Mouse (Mus musculus) hindbrain, embryonic 10.5 days (tissue): ENCODE measurements around the gene Foxl2. TPM values are rescaled to one million over a fixed set of nuclear protein-coding genes. Genes with fewer than 3 reads are reported as not detected.

ENCODE experiments used
- polyA plus RNA-seq: library from polyadenylated mRNA; unstranded; fragments of >200 nt; fragmentation: Nextera tagmentation; extraction: Ambion mirVana; gene quantifications from 2 replicates; pipeline ENCODE4 v1.2.1, GENCODE M21; 2016

Gene Foxl2
- polyA plus RNA-seq, 1 experiment from 2014 or later, result 2.4 TPM

Other genes with a start within 250 kb of the Foxl2 start
- 0.31 TPM in 1 of 2 replicates, not detected in the other for gene Prr23a1, start 112.8 kb upstream of the Foxl2 start, polyA plus RNA-seq
- gene Prr23a2, start 98.8 kb upstream of the Foxl2 start, polyA plus RNA-seq, result not detected in 2 replicates
- gene Prr23a3, start 90.5 kb upstream of the Foxl2 start, polyA plus RNA-seq, result 0.29 TPM in 1 of 2 replicates, not detected in the other
- not detected in 2 replicates for gene 7420426K07Rik, start 52.2 kb upstream of the Foxl2 start, polyA plus RNA-seq
- 73.7 and 77.8 TPM in 2 replicates for gene Faim, start 31.1 kb downstream of the Foxl2 start, polyA plus RNA-seq
- not detected in 2 replicates for gene Gm1123, start 80.4 kb downstream of the Foxl2 start, polyA plus RNA-seq
- gene Pik3cb, start 185.3 kb downstream of the Foxl2 start, polyA plus RNA-seq, result 1.6 and 2.8 TPM in 2 replicates